Mouse (Mus musculus) hindbrain, embryonic 11.5 days (tissue): Measurements from ENCODE around the gene St13. TPM values are rescaled to one million over a fixed set of nuclear protein-coding genes. Genes with fewer than 3 reads are reported as not detected.

Source experiments
- ATAC-seq: fragments of 200-750 bp; cut with Nextera tagmentation; 2 replicates; pipeline ENCODE4 v1.8.0; 2017; ENCODE audit warnings: mild to moderate bottlenecking, moderate TSS enrichment, moderate library complexity; ENCODE audit not compliant: low FRiP score
- DNase-seq: peaks from one replicate; pipeline ENCODE4 v3.0.0-alpha.2; 2015; ENCODE audit warnings: low spot score
- H3K27ac ChIP-seq: fragments of 300-500 bp; sonication (generic); 2 replicates; pipeline ENCODE4 v1.5.1; 2014; ENCODE audit warnings: mild to moderate bottlenecking, low read depth, low read length
- H3K27me3 ChIP-seq: fragments of 300-500 bp; sonication (generic); 2 replicates; pipeline ENCODE4 v1.6.1; 2014; ENCODE audit warnings: mild to moderate bottlenecking, low read length, moderate library complexity, mixed read lengths; ENCODE audit not compliant: control insufficient read depth, insufficient read depth
- H3K36me3 ChIP-seq: fragments of 300-500 bp; sonication (generic); 2 replicates; pipeline ENCODE4 v1.6.1; 2014; ENCODE audit warnings: mild to moderate bottlenecking, low read length, moderate library complexity, mixed read lengths; ENCODE audit not compliant: control insufficient read depth, insufficient read depth
- H3K4me1 ChIP-seq: fragments of 300-500 bp; sonication (generic); replicated peaks from 2 replicates; pipeline ENCODE4 v1.6.1; 2014; ENCODE audit warnings: low read length, mixed read lengths; ENCODE audit not compliant: control insufficient read depth, insufficient read depth
- H3K4me2 ChIP-seq: fragments of 300-500 bp; sonication (generic); replicated peaks from 2 replicates; pipeline ENCODE4 v1.6.1; 2014; ENCODE audit warnings: mild to moderate bottlenecking, low read depth, low read length
- H3K4me3 ChIP-seq: fragments of 300-500 bp; sonication (generic); 2 replicates; pipeline ENCODE4 v1.5.1; 2014; ENCODE audit warnings: low read depth, low read length
- H3K9ac ChIP-seq: fragments of 300-500 bp; sonication (generic); 2 replicates; pipeline ENCODE4 v1.6.1; 2014; ENCODE audit warnings: low read depth, low read length
- H3K9me3 ChIP-seq: fragments of 300-500 bp; sonication (generic); 2 replicates; pipeline ENCODE4 v1.6.1; 2016; ENCODE audit warnings: low read length; ENCODE audit not compliant: control insufficient read depth
- WGBS: fragments of 180-500 bp; shearing (Covaris S2); extraction: QIAGEN DNeasy Blood & Tissue Kit; methylation state at CpG from one replicate; pipeline ENCODE4 v1.1.7; 2014; 5-methylcytosine and 5-hydroxymethylcytosine counted together
- polyA plus RNA-seq: library from polyadenylated mRNA; unstranded; fragments of >200 nt; fragmentation: Nextera tagmentation; extraction: Ambion mirVana; gene quantifications from 2 replicates; pipeline ENCODE4 v1.2.1, GENCODE M21; 2014

Gene St13
- polyA plus RNA-seq, 1 experiment from 2014 or later, result 178 TPM

- Histone ChIP-seq H3K4me3 (no peak overlapping the region), H3K9ac (no peak overlapping the region), H3K27me3 (no peaks in the 10 kb centered on the region), H3K36me3 (peaks cover 11% of the 10 kb centered on the region), H3K4me2 (no peak overlapping the region), H3K27ac (no peak overlapping the region), H3K4me1 (no peaks in the 10 kb centered on the region), H3K9me3 (no peaks in the 10 kb centered on the region)
- ATAC-seq (no peak), DNase-seq (no peak)
- 86% methylated on average over 2 of the region's 2 CpGs for WGBS
These were observed 21.0 kb downstream of the St13 start for GRCm38 (mm10) chr15:81378845-81379244.

- Histone ChIP-seq H3K4me2 (no peak overlapping the region), H3K9me3 (no peaks in the 10 kb centered on the region), H3K27ac (no peak overlapping the region), H3K4me3 (no peak overlapping the region), H3K27me3 (no peaks in the 10 kb centered on the region), H3K36me3 (peaks cover 8% of the 10 kb centered on the region), H3K9ac (no peak overlapping the region), H3K4me1 (no peaks in the 10 kb centered on the region)
- DNase-seq (no peak), ATAC-seq (no peak)
- 93% methylated on average over 11 of the region's 11 CpGs for WGBS
These were observed 25.3 kb downstream of the St13 start for GRCm38 (mm10) chr15:81374621-81375020.

- Histone ChIP-seq H3K27ac (no peak overlapping the region), H3K36me3 (peaks cover 14% of the 10 kb centered on the region), H3K4me2 (no peak overlapping the region), H3K27me3 (no peaks in the 10 kb centered on the region), H3K9me3 (no peaks in the 10 kb centered on the region), H3K4me1 (no peaks in the 10 kb centered on the region), H3K4me3 (no peak overlapping the region), H3K9ac (no peak overlapping the region)
- ATAC-seq (no peak), DNase-seq (no peak)
- 77% methylated on average over 1 of the region's 1 CpGs for WGBS
These were observed 29.5 kb downstream of the St13 start for GRCm38 (mm10) chr15:81370356-81370755.

GRCm38 (mm10) chr15:81368601-81369000 is 31.3 kb downstream of the St13 start:
- DNase-seq (no peak), ATAC-seq (no peak)
- H3K4me2 ChIP-seq, result no peak overlapping the region
- WGBS, result 96% methylated on average over 1 of the region's 1 CpGs
- H3K9ac ChIP-seq, result no peak overlapping the region
- no peaks in the 10 kb centered on the region for H3K9me3 ChIP-seq
- H3K27ac ChIP-seq, result no peak overlapping the region
- no peaks in the 10 kb centered on the region for H3K4me1 ChIP-seq
- H3K4me3 ChIP-seq, result no peak overlapping the region
- H3K27me3 ChIP-seq, result no peaks in the 10 kb centered on the region
- H3K36me3 ChIP-seq, result peaks cover 9% of the 10 kb centered on the region; the same call in 1 of the 2 replicates

DNA sequence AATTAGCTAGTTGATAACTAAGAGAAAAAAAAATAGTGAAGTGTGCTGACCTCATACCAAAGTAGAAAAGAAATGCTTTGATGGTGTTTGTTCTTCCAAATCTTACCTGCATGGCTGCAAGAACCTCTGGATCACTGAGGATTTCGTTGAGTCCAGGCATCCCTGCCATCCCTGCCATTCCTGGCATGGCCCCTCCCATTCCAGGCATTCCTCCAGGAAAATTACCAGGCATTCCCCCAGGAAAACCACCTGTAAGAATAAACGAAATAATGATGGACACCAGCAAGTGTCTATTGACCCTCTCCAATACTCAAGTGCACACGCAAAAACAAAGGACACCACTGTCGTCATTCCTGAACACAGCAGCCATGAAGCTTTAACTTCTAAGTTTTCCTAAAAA is 33.6 kb downstream of the St13 start:
- Histone ChIP-seq H3K36me3 (peaks cover 9% of the 10 kb centered on the region; the same call in 1 of the 2 replicates), H3K9ac (no peak overlapping the region), H3K4me1 (no peaks in the 10 kb centered on the region), H3K4me2 (no peak overlapping the region), H3K4me3 (no peak overlapping the region), H3K27ac (no peak overlapping the region), H3K27me3 (no peaks in the 10 kb centered on the region), H3K9me3 (no peaks in the 10 kb centered on the region)
- DNase-seq (no peak), ATAC-seq (no peak)
- WGBS, result 90% methylated on average over 4 of the region's 4 CpGs

DNA sequence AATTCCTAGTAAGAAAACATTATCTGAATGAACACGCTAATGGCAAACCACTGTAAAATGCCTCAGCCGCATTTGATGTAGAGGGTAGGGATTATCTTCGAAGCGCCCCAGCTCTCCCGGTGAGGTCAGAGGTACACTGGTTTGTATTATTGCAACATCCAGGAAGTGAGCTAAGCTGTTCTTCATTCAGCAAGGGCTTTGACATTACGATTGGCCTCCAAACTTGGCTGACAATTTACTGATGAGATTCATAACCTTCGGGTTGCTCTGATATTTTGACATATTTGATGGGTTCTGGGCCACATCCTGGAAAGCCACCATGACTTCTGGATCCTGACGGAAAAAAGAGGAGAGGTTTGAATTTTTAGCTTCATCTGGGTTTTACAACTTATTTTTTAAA is 34.6 kb downstream of the St13 start:
- no peak overlapping the region for H3K4me3 ChIP-seq
- peaks cover 9% of the 10 kb centered on the region; the same call in 1 of the 2 replicates for H3K36me3 ChIP-seq
- 93% methylated on average over 8 of the region's 8 CpGs for WGBS

DNA sequence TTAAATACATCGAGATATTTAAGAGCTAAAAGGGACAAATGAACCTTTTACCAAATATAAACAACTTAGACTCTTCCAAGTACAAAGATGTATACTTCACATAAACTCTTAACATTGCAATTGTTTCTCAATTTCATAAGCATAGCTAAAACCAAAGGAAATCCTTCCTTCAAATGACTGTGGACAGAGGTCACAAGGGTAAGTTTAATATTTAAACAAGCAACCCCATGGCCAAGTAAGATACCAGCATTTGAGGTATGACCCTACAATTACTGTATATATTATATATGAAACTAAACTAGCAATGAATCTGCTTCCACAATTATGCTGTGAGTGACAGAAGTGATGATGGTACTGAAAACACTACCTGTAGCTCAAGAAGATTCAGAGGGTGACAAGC is 35.6 kb downstream of the St13 start:
- no peaks in the 10 kb centered on the region for H3K27me3 ChIP-seq
- no peaks in the 10 kb centered on the region for H3K9me3 ChIP-seq
- H3K9ac ChIP-seq, result no peak overlapping the region
- peaks cover 9% of the 10 kb centered on the region; the same call in 1 of the 2 replicates for H3K36me3 ChIP-seq
- no peak overlapping the region for H3K4me2 ChIP-seq
- H3K27ac ChIP-seq, result no peak overlapping the region
- no peak for ATAC-seq
- 95% methylated on average over 1 of the region's 1 CpGs for WGBS
- no peak overlapping the region for H3K4me3 ChIP-seq
- no peak for DNase-seq
- H3K4me1 ChIP-seq, result no peaks in the 10 kb centered on the region; the same call in 1 of the 2 replicates

More for the DNA sequence above, 34.6 kb downstream of the St13 start:
- Histone ChIP-seq H3K4me1 (no peaks in the 10 kb centered on the region; the same call in 1 of the 2 replicates), H3K27ac (no peak overlapping the region), H3K27me3 (no peaks in the 10 kb centered on the region), H3K4me2 (no peak overlapping the region), H3K9me3 (no peaks in the 10 kb centered on the region), H3K9ac (no peak overlapping the region)
- DNase-seq (no peak), ATAC-seq (no peak)

DNA sequence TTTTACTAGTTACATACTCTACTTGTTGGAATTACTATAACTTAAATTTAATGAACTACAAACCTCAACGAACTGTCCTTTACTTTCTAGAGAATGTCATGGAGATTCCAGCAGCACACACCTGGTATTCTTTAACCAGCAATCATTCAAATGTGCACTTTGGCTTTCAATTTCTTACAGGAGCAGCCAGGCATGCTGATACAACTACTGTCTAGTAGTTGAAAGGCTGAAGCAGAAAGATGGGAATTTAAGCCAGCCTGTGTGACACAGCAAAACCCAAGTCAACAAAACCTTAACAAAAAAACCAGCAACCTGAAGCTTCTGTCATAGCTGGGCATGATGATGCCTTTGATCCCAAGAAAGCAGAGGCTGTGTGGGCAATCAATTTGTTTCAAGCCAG is 37.4 kb downstream of the St13 start:
- Histone ChIP-seq H3K27ac (no peak overlapping the region), H3K9ac (no peak overlapping the region), H3K4me1 (no peaks in the 10 kb centered on the region; the same call in 1 of the 2 replicates), H3K4me3 (no peak overlapping the region), H3K27me3 (no peaks in the 10 kb centered on the region), H3K36me3 (peaks cover 9% of the 10 kb centered on the region; the same call in 1 of the 2 replicates), H3K9me3 (no peaks in the 10 kb centered on the region), H3K4me2 (no peak overlapping the region)
- DNase-seq (no peak), ATAC-seq (no peak)
- 90% methylated on average over 1 of the region's 1 CpGs for WGBS

- no peak for ATAC-seq
- Histone ChIP-seq H3K4me1 (no peaks in the 10 kb centered on the region; the same call in 1 of the 2 replicates), H3K36me3 (0 out of 2 replicates have a peak, but pooled peaks cover 3% of the 10 kb centered on the region), H3K4me3 (no peak overlapping the region), H3K27me3 (no peaks in the 10 kb centered on the region), H3K9ac (no peak overlapping the region), H3K9me3 (no peaks in the 10 kb centered on the region), H3K4me2 (peak overlapping the region; percentile 74; the same call in 1 of the 2 replicates), H3K27ac (no peak overlapping the region; the same call in 1 of the 2 replicates)
- DNase-seq, result no peak
- 52% methylated on average over 10 of the region's 10 CpGs for WGBS
These were observed 38.4 kb downstream of the St13 start for GRCm38 (mm10) chr15:81361417-81362015.
